Mouse (Mus musculus) stomach, embryonic 16.5 days (tissue): ENCODE results near the gene Samd4b. TPM values are rescaled to one million over a fixed set of nuclear protein-coding genes. Genes with fewer than 3 reads are reported as not detected.

Source experiments
- ATAC-seq: fragments of 200-750 bp; cut with Nextera tagmentation; 2 replicates; pipeline ENCODE4 v1.8.0; 2017; ENCODE audit warnings: moderate number of reproducible peaks, moderate TSS enrichment; ENCODE audit not compliant: insufficient read depth, low FRiP score
- H3K27ac ChIP-seq: fragments of 300-500 bp; sonication (generic); 2 replicates; pipeline ENCODE4 v1.5.1; 2014; ENCODE audit warnings: low read length
- H3K27me3 ChIP-seq: fragments of 300-500 bp; sonication (generic); 2 replicates; pipeline ENCODE4 v1.6.1; 2014; ENCODE audit warnings: low read length, control low read depth, mixed read lengths; ENCODE audit not compliant: control insufficient read depth, insufficient read depth
- H3K36me3 ChIP-seq: fragments of 300-500 bp; sonication (generic); 2 replicates; pipeline ENCODE4 v1.6.1; 2014; ENCODE audit warnings: low read length; ENCODE audit not compliant: control insufficient read depth, insufficient read depth
- H3K4me1 ChIP-seq: fragments of 300-500 bp; sonication (generic); 2 replicates; pipeline ENCODE4 v1.6.1; 2014; ENCODE audit warnings: low read length, control low read depth, mixed read lengths; ENCODE audit not compliant: control insufficient read depth, insufficient read depth
- H3K4me2 ChIP-seq: fragments of 300-500 bp; sonication (generic); 2 replicates; pipeline ENCODE4 v1.6.1; 2014; ENCODE audit warnings: low read depth, low read length, mixed read lengths
- H3K4me3 ChIP-seq: fragments of 300-500 bp; sonication (generic); replicated peaks from 2 replicates; pipeline ENCODE4 v1.5.1; 2014; ENCODE audit warnings: mild to moderate bottlenecking, low read length
- H3K9ac ChIP-seq: fragments of 300-500 bp; sonication (generic); 2 replicates; pipeline ENCODE4 v1.6.1; 2014; ENCODE audit warnings: low read length
- H3K9me3 ChIP-seq: fragments of 300-500 bp; sonication (generic); replicated peaks from 2 replicates; pipeline ENCODE4 v1.6.1; 2016; ENCODE audit warnings: low read length, control low read depth; ENCODE audit not compliant: control insufficient read depth
- WGBS: fragments of 180-500 bp; shearing (Covaris S2); extraction: QIAGEN DNeasy Blood & Tissue Kit; methylation state at CpG from one replicate; pipeline ENCODE4 v1.1.7; 2014; 5-methylcytosine and 5-hydroxymethylcytosine counted together
- polyA plus RNA-seq: library from polyadenylated mRNA; unstranded; fragments of >200 nt; fragmentation: Nextera tagmentation; extraction: Ambion mirVana; gene quantifications from 2 replicates; pipeline ENCODE4 v1.2.1, GENCODE M21; 2015

Samd4b gene
- polyA plus RNA-seq, 1 experiment from 2014 or later = 10.9 TPM

DNA sequence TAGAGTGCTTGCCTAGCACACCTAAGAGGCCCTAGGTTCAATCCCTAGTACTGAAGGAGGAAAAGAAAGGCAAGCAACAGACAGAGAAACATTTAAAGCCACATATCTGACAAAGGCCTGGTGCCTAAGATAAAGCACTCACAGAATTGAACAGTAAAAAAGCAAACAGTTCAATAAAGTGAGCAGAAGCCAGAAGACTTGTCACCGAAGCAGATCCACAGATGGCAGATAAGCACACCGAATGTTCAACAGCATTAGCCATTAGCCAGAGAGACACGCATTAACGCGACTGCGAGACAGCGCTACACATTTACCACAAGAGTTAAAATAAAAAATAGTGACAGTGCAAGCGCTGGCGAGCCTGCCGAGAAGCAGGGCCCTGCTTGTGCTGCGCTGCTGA is 15.1 kb downstream of the Samd4b start:
- Histone ChIP-seq H3K27ac (peak overlapping the region; percentile 78), H3K36me3 (no peaks in the 10 kb centered on the region), H3K4me1 (peaks cover 74% of the 10 kb centered on the region)

DNA sequence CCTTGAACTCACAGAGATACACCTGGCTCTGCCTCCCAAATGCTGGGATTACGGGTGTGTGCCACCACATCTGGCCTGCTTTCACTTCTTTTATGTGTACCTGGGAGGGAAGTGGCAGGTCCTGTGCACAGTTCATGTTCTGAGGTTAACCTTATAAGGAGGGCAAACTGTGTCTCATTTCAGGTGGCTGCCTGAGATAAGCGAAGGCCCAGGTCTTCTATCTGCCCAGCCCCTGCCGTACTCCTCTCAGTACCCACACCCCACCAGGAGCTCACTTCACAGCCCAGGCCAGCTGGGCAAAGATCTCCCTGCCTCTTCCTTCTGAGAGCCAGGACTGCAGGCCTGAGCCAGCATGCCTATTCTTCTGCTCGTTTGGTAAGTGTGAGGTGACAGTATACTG is 16.2 kb downstream of the Samd4b start:
- no peaks in the 10 kb centered on the region for H3K9me3 ChIP-seq
- H3K4me2 ChIP-seq = no peak overlapping the region
- H3K27ac ChIP-seq = peak overlapping the region; percentile 78
- 67% methylated on average over 4 of the region's 4 CpGs for WGBS
- ATAC-seq = 0 out of 2 replicates have a peak, but pooled peaks have one; percentile 11
- H3K4me3 ChIP-seq = no peak overlapping the region
- no peaks in the 10 kb centered on the region for H3K36me3 ChIP-seq
- H3K4me1 ChIP-seq = peaks cover 74% of the 10 kb centered on the region
- H3K27me3 ChIP-seq = no peaks in the 10 kb centered on the region
- no peak overlapping the region for H3K9ac ChIP-seq

More for the DNA sequence above, 15.1 kb downstream of the Samd4b start:
- 60% methylated on average over 11 of the region's 11 CpGs for WGBS
- no peak for ATAC-seq
- Histone ChIP-seq H3K9ac (no peak overlapping the region; the same call in 1 of the 2 replicates), H3K9me3 (no peaks in the 10 kb centered on the region), H3K27me3 (no peaks in the 10 kb centered on the region), H3K4me2 (no peak overlapping the region), H3K4me3 (no peak overlapping the region)

DNA sequence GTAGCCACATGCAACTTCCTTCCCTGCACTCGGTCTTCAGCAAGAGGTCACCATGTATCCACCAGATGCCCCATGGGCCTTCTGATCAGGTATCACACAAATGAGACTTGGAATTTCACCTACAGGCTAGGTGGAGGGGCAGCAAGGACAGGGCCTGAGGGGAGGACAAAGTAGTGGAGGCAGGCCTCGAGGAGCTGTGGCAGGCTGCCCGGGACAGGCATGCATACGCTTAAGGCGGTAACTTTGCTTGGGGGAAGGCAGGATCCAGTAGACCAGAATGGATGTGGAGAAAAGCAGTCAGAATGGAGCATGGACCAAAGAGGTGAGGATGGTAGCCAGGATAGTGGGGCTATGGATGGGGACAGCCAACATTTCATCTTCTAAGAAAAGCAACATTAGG is 18.1 kb downstream of the Samd4b start:
- Histone ChIP-seq H3K27ac (peak overlapping the region; percentile 43; the same call in 1 of the 2 replicates), H3K9ac (0 out of 2 replicates have a peak overlapping the region, but pooled peaks have one; percentile 23), H3K4me3 (no peak overlapping the region), H3K4me2 (no peak overlapping the region), H3K4me1 (peaks cover 70% of the 10 kb centered on the region), H3K27me3 (no peaks in the 10 kb centered on the region), H3K9me3 (no peaks in the 10 kb centered on the region), H3K36me3 (no peaks in the 10 kb centered on the region)
- ATAC-seq = no peak
- 65% methylated on average over 5 of the region's 5 CpGs for WGBS

DNA sequence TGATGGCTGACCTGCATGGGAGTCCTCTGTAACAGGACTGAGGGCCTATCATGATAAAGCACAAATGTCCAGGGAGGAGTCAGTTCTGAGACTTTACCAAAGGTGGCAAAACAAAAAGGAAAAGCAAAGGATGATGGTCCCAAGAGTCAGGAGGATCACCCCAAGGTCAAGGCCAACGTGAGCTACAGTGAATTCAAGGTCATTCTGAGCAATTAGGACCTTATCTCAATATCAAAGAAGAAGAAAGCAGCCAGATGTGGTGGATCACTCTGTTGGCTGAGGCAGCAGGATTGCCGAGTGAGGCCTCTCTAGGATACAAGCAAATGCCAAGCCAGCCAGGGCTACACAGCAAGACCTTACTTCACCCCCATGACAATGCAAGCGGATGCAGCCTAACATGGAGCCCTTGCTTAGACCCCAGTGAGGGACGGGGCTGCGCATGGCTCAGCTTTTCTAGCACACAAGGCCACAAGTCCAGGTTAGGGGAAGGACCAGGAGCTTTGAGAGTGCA is 19.3 kb downstream of the Samd4b start:
- H3K9ac ChIP-seq = no peak overlapping the region
- H3K4me2 ChIP-seq = no peak overlapping the region
- H3K36me3 ChIP-seq = no peaks in the 10 kb centered on the region
- no peaks in the 10 kb centered on the region for H3K9me3 ChIP-seq
- no peaks in the 10 kb centered on the region for H3K27me3 ChIP-seq
- ATAC-seq = no peak
- peaks cover 65% of the 10 kb centered on the region for H3K4me1 ChIP-seq
- peak overlapping the region; percentile 97 for H3K27ac ChIP-seq
- H3K4me3 ChIP-seq = no peak overlapping the region
- WGBS = 63% methylated on average over 5 of the region's 5 CpGs

DNA sequence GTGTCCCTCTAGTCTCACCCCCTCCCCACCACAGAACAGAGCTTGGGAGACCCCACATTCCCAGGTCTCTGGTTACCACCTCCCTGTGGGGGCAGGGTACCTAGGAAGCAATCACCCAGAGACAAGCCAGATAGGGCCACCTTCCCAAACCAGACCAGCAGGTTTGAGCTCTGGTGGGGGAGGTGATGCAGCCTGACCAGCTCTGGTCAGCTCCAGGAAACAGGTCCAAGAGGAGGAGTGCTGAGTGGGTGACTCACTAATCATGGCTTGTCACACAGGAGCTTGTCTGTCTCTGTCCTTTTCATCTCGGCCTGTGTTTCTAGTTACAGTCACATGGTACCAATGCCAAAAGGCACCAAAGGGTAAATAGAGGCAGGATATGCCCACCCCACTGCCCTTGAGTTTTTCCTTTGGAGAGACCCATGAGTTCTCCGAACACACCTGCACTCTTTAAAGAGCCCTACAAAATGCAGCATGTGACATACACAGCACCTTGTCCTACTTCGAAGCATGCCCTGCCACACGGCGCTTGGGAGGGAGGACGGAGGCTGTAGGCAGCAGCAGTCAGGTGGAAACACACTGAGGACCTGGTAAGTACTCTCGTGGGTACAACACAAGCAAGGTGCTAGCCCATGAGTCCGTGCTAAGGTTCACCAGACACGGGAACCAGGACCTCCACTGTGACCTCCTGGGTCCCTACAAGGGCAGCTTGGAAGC is 20.0 kb downstream of the Samd4b start:
- Histone ChIP-seq H3K4me1 (peaks cover 67% of the 10 kb centered on the region), H3K27me3 (no peaks in the 10 kb centered on the region), H3K9me3 (no peaks in the 10 kb centered on the region), H3K36me3 (no peaks in the 10 kb centered on the region), H3K27ac (peak overlapping the region; percentile 97), H3K4me3 (no peak overlapping the region), H3K9ac (peak overlapping the region; percentile 52; the same call in 1 of the 2 replicates), H3K4me2 (peak overlapping the region; percentile 14)
- ATAC-seq = peak; percentile 83
- 62% methylated on average over 9 of the region's 9 CpGs for WGBS

DNA sequence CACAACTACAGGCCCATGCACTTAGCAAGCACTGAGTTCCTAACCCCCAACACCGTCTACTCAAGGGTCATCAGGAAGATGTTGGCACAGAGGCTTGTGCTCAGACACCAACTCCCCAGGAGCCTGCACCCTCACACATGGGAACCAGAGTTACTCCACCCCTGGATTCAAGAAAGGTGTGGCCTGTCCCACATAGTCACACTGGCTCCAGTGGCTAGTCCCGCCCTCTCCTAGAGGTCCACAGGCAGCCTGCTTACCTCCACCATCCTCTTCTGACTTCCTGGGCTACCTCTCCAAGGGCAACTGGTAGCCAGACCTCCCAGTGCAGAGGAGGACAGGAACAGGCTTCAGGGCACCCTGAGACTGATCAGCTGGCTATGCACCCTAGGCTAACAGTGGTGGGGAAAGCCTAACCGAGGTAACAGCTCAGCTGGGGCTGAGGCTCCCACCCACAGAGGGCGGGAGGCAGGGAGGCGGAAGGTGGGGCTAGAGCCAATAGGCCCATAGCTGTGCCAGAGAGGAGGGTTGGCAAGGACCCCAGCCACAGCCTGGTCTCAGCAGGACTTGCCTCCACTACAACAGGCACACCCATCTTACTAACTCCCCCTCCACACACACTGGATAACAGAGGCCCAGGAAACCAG is 21.6 kb downstream of the Samd4b start:
- no peaks in the 10 kb centered on the region for H3K9me3 ChIP-seq
- no peaks in the 10 kb centered on the region for H3K36me3 ChIP-seq
- H3K27me3 ChIP-seq = no peaks in the 10 kb centered on the region
- H3K27ac ChIP-seq = peak overlapping the region; percentile 97
- peak overlapping the region; percentile 14; the same call in 1 of the 2 replicates for H3K4me2 ChIP-seq
- no peak overlapping the region for H3K4me3 ChIP-seq
- ATAC-seq = peak; percentile 79
- H3K4me1 ChIP-seq = peaks cover 66% of the 10 kb centered on the region
- 41% methylated on average over 5 of the region's 5 CpGs for WGBS
- H3K9ac ChIP-seq = peak overlapping the region; percentile 52

DNA sequence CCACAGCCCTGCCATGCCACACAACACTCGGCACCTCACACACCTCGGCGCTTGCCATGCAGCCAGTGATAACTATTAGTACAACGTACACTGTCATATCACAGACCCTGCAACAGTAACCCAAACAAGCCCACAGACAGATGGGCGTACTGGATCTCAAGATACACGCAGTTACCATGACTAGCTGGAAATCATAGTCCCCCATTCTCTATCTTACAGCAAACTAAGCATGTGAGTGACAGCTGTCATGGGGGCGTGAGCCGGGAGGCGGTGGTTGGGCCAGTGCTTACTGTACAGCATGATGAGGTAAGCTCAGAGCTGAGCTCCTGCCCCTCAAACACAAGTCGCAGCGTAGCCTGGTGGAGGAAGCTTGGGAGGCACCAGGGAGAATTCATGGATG is 22.3 kb downstream of the Samd4b start:
- peaks cover 74% of the 10 kb centered on the region for H3K4me1 ChIP-seq

DNA sequence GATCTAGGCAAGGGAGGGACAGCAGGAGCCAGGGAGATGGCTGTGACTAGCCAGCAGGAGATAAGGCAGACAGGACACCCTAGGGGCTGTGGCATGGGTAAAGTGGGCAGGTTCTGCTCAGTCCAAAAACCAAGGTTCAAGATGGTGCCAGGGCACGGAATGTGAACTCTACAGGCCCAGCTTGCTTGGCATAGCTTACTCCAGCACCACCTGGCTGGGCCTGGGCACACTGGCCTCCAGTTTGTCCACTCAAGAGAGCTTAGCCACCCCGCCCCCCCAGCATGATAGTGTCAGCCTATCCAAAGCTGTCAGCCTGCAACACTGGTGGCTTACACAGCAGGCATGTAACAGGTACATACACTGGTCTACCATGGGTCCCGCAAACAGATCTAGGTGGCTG is 24.7 kb downstream of the Samd4b start:
- 99% methylated on average over 3 of the region's 3 CpGs for WGBS
- H3K4me2 ChIP-seq = no peak overlapping the region
- H3K9ac ChIP-seq = peak overlapping the region; percentile 12; the same call in 1 of the 2 replicates
- H3K36me3 ChIP-seq = no peaks in the 10 kb centered on the region
- no peak overlapping the region for H3K4me3 ChIP-seq
- ATAC-seq = no peak
- no peaks in the 10 kb centered on the region for H3K9me3 ChIP-seq
- peaks cover 75% of the 10 kb centered on the region for H3K4me1 ChIP-seq
- H3K27ac ChIP-seq = peak overlapping the region; percentile 98
- no peaks in the 10 kb centered on the region for H3K27me3 ChIP-seq

More for the DNA sequence above, 22.3 kb downstream of the Samd4b start:
- Histone ChIP-seq H3K27me3 (no peaks in the 10 kb centered on the region), H3K4me2 (0 out of 2 replicates have a peak overlapping the region, but pooled peaks have one; percentile 9), H3K36me3 (no peaks in the 10 kb centered on the region), H3K27ac (peak overlapping the region; percentile 97), H3K9me3 (no peaks in the 10 kb centered on the region), H3K4me3 (no peak overlapping the region), H3K9ac (no peak overlapping the region)
- ATAC-seq = no peak
- 80% methylated on average over 11 of the region's 11 CpGs for WGBS

DNA sequence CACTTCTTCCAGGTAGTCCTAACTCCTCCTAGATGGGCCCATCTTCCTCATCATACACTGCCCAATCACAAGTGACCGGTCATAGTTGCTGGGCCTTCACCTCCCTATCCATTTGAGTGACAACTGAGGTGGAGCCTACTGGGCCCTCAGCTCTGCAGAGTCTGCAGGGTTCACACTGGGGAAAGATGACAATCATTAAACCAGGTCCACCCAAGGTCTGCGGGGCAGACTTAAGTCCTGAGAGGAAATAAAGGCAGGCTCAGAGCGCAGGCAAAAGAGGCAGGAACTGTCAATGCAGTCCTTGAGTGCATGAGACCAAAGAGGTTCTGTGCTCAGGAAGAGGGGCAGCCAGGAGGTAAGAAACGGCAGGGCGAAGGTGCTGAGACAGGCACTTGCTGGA is 25.3 kb downstream of the Samd4b start:
- H3K27me3 ChIP-seq = no peaks in the 10 kb centered on the region
- no peak for ATAC-seq
- H3K9ac ChIP-seq = peak overlapping the region; percentile 12; the same call in 1 of the 2 replicates
- peaks cover 4% of the 10 kb centered on the region; the same call in 1 of the 2 replicates for H3K36me3 ChIP-seq
- peak overlapping the region; percentile 98 for H3K27ac ChIP-seq
- H3K4me1 ChIP-seq = peaks cover 69% of the 10 kb centered on the region
- no peak overlapping the region for H3K4me3 ChIP-seq
- H3K4me2 ChIP-seq = no peak overlapping the region
- 64% methylated on average over 5 of the region's 5 CpGs for WGBS
- no peaks in the 10 kb centered on the region for H3K9me3 ChIP-seq
